Mouse (Mus musculus) MEL (cell line): Measurements from ENCODE around the gene Nup188. TPM values are rescaled to one million over a fixed set of nuclear protein-coding genes. Genes with fewer than 3 reads are reported as not detected.

Source experiments
- DNase-seq: peaks from one replicate; pipeline ENCODE4 v3.0.0; 2011; ENCODE audit warnings: low read depth, low spot score
- H3K27ac ChIP-seq: 2 replicates; pipeline ENCODE4 v1.5.1; 2012; ENCODE audit warnings: low read depth, mild to moderate bottlenecking, control low read depth, low read length, moderate library complexity; ENCODE audit not compliant: control insufficient read depth
- H3K27me3 ChIP-seq, 2 experiments: fragments of 150-350 bp in 1 of 2; sonication (generic) in 1 of 2; 2 replicates each; pipeline ENCODE4 v1.6.1; 2012; ENCODE audit warnings: low read length in 2 of 2, mild to moderate bottlenecking in 2 of 2, improper control_type of control experiment in 1 of 2, moderate library complexity in 1 of 2; ENCODE audit not compliant: insufficient read depth in 2 of 2, control insufficient read depth in 1 of 2
- H3K36me3 ChIP-seq, 2 experiments: 2 replicates each; pipeline ENCODE4 v1.6.1; 2012 to 2014; ENCODE audit warnings: low read length in 2 of 2, improper control_type of control experiment in 1 of 2, inconsistent platforms in 1 of 2, mild to moderate bottlenecking in 1 of 2; ENCODE audit not compliant: insufficient read depth in 2 of 2, control insufficient read depth in 1 of 2
- H3K4me1 ChIP-seq, 2 experiments: fragments of 150-350 bp in 1 of 2; sonication (generic) in 1 of 2; 2 replicates each; pipeline ENCODE4 v1.6.1; 2012; ENCODE audit warnings: low read length in 2 of 2, improper control_type of control experiment in 1 of 2, mild to moderate bottlenecking in 1 of 2; ENCODE audit not compliant: insufficient read depth in 2 of 2, control insufficient read depth in 1 of 2
- H3K4me3 ChIP-seq, 2 experiments: fragments of 150-350 bp in 1 of 2; sonication (generic) in 1 of 2; 2 replicates each; pipeline ENCODE4 v1.5.1; 2012; ENCODE audit warnings: low read depth in 2 of 2, low read length in 2 of 2, mild to moderate bottlenecking in 2 of 2, moderate library complexity in 2 of 2, control low read depth in 1 of 2, improper control_type of control experiment in 1 of 2; ENCODE audit not compliant: control insufficient read depth in 1 of 2, insufficient read depth in 1 of 2
- H3K79me2 ChIP-seq: 2 replicates; pipeline ENCODE4 v1.6.1; 2012; ENCODE audit warnings: mild to moderate bottlenecking, low read length, moderate library complexity; ENCODE audit not compliant: control insufficient read depth, poor library complexity, insufficient read depth
- H3K9ac ChIP-seq: 2 replicates; pipeline ENCODE4 v1.6.1; 2012; ENCODE audit warnings: low read depth, mild to moderate bottlenecking, control low read depth, low read length, moderate library complexity; ENCODE audit not compliant: control insufficient read depth, poor library complexity, severe bottlenecking
- H3K9me3 ChIP-seq: fragments of 150-350 bp; sonication (generic); replicated peaks from 2 replicates; pipeline ENCODE4 v1.6.1; 2012; ENCODE audit warnings: mild to moderate bottlenecking, low read length, improper control_type of control experiment, moderate library complexity; ENCODE audit not compliant: insufficient read depth
- BHLHE40 ChIP-seq: IDR thresholded peaks from 2 replicates; pipeline ENCODE4 v1.6.1; 2012; ENCODE audit warnings: low read depth, mild to moderate bottlenecking, inconsistent platforms, low read length, improper control_type of control experiment, borderline replicate concordance
- CHD1 ChIP-seq: IDR thresholded peaks from 2 replicates; pipeline ENCODE4 v1.6.1; 2012; ENCODE audit warnings: low read depth, mild to moderate bottlenecking, inconsistent platforms, low read length, improper control_type of control experiment
- EP300 ChIP-seq, 2 experiments: IDR thresholded peaks; 2 replicates each; pipeline ENCODE4 v1.6.1; 2011; ENCODE audit warnings: improper control_type of control experiment in 2 of 2, low read length in 2 of 2, low read depth in 1 of 2, mild to moderate bottlenecking in 1 of 2
- ETS1 ChIP-seq: IDR thresholded peaks from 2 replicates; pipeline ENCODE4 v1.6.1; 2012; ENCODE audit warnings: low read depth, mild to moderate bottlenecking, inconsistent platforms, low read length, improper control_type of control experiment, moderate library complexity
- GABPA ChIP-seq: IDR thresholded peaks from 2 replicates; pipeline ENCODE4 v1.6.1; 2012; ENCODE audit warnings: low read depth, mild to moderate bottlenecking, inconsistent platforms, low read length, improper control_type of control experiment, moderate library complexity
- GATA1 ChIP-seq: IDR thresholded peaks from 2 replicates; pipeline ENCODE4 v1.6.1; 2011; ENCODE audit warnings: low read depth, low read length, improper control_type of control experiment
- MAFK ChIP-seq: IDR thresholded peaks from 2 replicates; pipeline ENCODE4 v1.6.1; 2011; ENCODE audit warnings: low read depth, mild to moderate bottlenecking, low read length, improper control_type of control experiment, borderline replicate concordance
- MEF2A ChIP-seq: IDR thresholded peaks from 2 replicates; pipeline ENCODE4 v1.6.1; 2014; ENCODE audit warnings: low read depth, mild to moderate bottlenecking, inconsistent platforms, low read length, improper control_type of control experiment; ENCODE audit not compliant: poor library complexity, insufficient replicate concordance, severe bottlenecking; ENCODE audit errors: extremely low read depth
- MYC ChIP-seq: IDR thresholded peaks from 2 replicates; pipeline ENCODE4 v1.6.1; 2011; ENCODE audit warnings: low read depth, mild to moderate bottlenecking, low read length, improper control_type of control experiment, moderate library complexity
- NELFE ChIP-seq: IDR thresholded peaks from 2 replicates; pipeline ENCODE4 v1.6.1; 2011; ENCODE audit warnings: low read depth, low read length, improper control_type of control experiment
- POLR2AphosphoS2 ChIP-seq: IDR thresholded peaks from 2 replicates; pipeline ENCODE4 v1.6.1; 2011; ENCODE audit warnings: low read length, improper control_type of control experiment
- RCOR1 ChIP-seq: IDR thresholded peaks from 2 replicates; pipeline ENCODE4 v1.6.1; 2012; ENCODE audit warnings: low read depth, mild to moderate bottlenecking, inconsistent platforms, low read length, improper control_type of control experiment
- UBTF ChIP-seq: IDR thresholded peaks from 2 replicates; pipeline ENCODE4 v1.6.1; 2012; ENCODE audit warnings: low read depth, mild to moderate bottlenecking, inconsistent platforms, low read length, improper control_type of control experiment, moderate library complexity, borderline replicate concordance; ENCODE audit not compliant: insufficient read depth
- USF1 ChIP-seq: IDR thresholded peaks from 2 replicates; pipeline ENCODE4 v1.6.1; 2014; ENCODE audit warnings: low read depth, mild to moderate bottlenecking, inconsistent platforms, low read length, improper control_type of control experiment, moderate library complexity
- ZC3H11A ChIP-seq: IDR thresholded peaks from 2 replicates; pipeline ENCODE4 v1.6.1; 2012; ENCODE audit warnings: low read depth, mild to moderate bottlenecking, inconsistent platforms, low read length, improper control_type of control experiment
- polyA plus RNA-seq, 2 experiments: library from polyadenylated mRNA; stranded (reverse) in 1 of 2; unstranded in 1 of 2; fragments of >175 nt in 1 of 2; fragments of >200 nt in 1 of 2; gene quantifications; 2 replicates each; pipeline versions ENCODE4 v1.2.1 to v1.2.4; 2012; ENCODE audit warnings: low replicate concordance in 2 of 2, low read depth in 1 of 2; ENCODE audit not compliant: insufficient read length in 2 of 2, insufficient read depth in 1 of 2, missing spikeins in 1 of 2
- total RNA-seq: library from RNA; depleted of rRNA; stranded (reverse); fragments of 300-350 nt; gene quantifications from 2 replicates; pipeline ENCODE4 v1.2.3, GENCODE M21; 2012

Nup188 gene
- total and polyA plus RNA-seq, 3 experiments = 58.6 to 119 TPM; not detected in 1

- Histone ChIP-seq H3K36me3 (peaks cover 5 to 11% of the 10 kb centered on the region in 2 experiments), H3K4me1 (peaks cover 9 to 18% of the 10 kb centered on the region in 2 experiments), H3K9me3 (no peaks in the 10 kb centered on the region), H3K4me3 (no peak overlapping the region), H3K9ac (no peak overlapping the region), H3K79me2 (peaks cover 5% of the 10 kb centered on the region), H3K27ac (no peak overlapping the region), H3K27me3 (no peaks in the 10 kb centered on the region)
- TF ChIP-seq BHLHE40 (no peak), RCOR1 (no peak), USF1 (no peak), ZC3H11A (no peak), GABPA (no peak), MYC (no peak), MAFK (no peak), EP300 (IDR thresholded peaks at IDR 0.05; ENCODE audit: low read depth in 1 of 2, low read length in 2 of 2) (no peak), GATA1 (no peak), UBTF (no peak), ETS1 (no peak), POLR2AphosphoS2 (no peak), CHD1 (no peak)
- DNase-seq = no peak
These were observed 42.8 kb upstream of the Nup188 start for GRCm38 (mm10) chr2:30243391-30243790.

DNA sequence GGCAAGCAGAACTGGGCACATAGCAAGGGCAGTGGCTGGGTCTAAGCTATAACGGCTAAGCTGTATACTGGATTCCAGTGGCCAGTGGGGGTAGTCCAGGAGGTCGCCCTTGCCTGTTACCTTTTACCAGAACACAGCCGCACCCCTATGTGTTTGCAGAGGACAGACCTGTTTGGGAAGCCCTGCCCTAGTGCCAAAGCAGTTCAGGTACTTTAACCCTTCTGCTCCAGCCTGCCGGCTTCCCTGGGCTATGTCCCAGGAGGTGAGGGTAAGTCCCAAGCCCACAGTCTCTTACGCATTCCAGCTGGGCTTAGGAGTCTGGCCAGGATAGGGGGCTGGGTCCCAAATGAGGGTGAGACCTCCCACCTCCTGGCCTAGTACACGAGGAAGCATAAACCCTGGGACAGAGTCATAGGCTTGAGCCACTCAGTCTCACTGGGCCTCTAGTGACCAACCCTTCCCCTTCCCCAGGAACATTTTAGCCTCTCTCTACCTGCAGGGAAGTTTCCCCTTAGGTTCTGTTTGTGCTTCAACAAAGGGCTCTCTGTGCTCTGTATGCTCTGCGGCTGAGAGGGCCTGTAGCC lies 41.5 kb upstream of the Nup188 start:
- DNase-seq = no peak
- Histone ChIP-seq H3K9ac (no peak overlapping the region), H3K4me3 (no peak overlapping the region), H3K9me3 (no peaks in the 10 kb centered on the region), H3K27me3 (no peaks in the 10 kb centered on the region), H3K36me3 (peaks cover 4 to 8% of the 10 kb centered on the region in 2 experiments), H3K27ac (no peak overlapping the region), H3K79me2 (no peaks in the 10 kb centered on the region), H3K4me1 (peaks cover 5% of the 10 kb centered on the region in 2 experiments)
- TF ChIP-seq MEF2A = no peak

GRCm38 (mm10) chr2:30247036-30247435 lies 39.2 kb upstream of the Nup188 start:
- no peak for TF ChIP-seq NELFE
- TF ChIP-seq, all 39 proteins: peak for 0
- H3K27ac ChIP-seq = no peak overlapping the region
- no peaks in the 10 kb centered on the region for H3K79me2 ChIP-seq
- H3K36me3 ChIP-seq = peaks cover 6 to 9% of the 10 kb centered on the region in 2 experiments
- DNase-seq = no peak
- H3K27me3 ChIP-seq = no peaks in the 10 kb centered on the region
- H3K4me1 ChIP-seq = peaks cover 5 to 8% of the 10 kb centered on the region in 2 experiments
- H3K9ac ChIP-seq = no peak overlapping the region
- no peak overlapping the region for H3K4me3 ChIP-seq
- no peaks in the 10 kb centered on the region for H3K9me3 ChIP-seq
